Mouse (Mus musculus) MEL (cell line): ENCODE measurements at regions not wholly inside any gene's neighbourhood (a gene's known extent, or its start where the extent isn't known, plus 50 kb on each side); places are given as distances from the start of the nearest gene placed in this dataset.

Source experiments
- CTCF ChIP-seq, 3 experiments: IDR thresholded peaks in 2 of 3; conservative IDR thresholded peaks in 1 of 3; 2 replicates each; pipeline ENCODE4 v1.5.1; 2011 to 2012; ENCODE audit warnings: low read length in 3 of 3, low read depth in 2 of 3, mild to moderate bottlenecking in 2 of 3, improper control_type of control experiment in 1 of 3, inconsistent platforms in 1 of 3, mixed read lengths in 1 of 3, moderate library complexity in 1 of 3; ENCODE audit not compliant: control insufficient read depth in 1 of 3, insufficient read depth in 1 of 3, poor library complexity in 1 of 3, severe bottlenecking in 1 of 3
- EP300 ChIP-seq, 2 experiments: IDR thresholded peaks; 2 replicates each; pipeline ENCODE4 v1.6.1; 2011; ENCODE audit warnings: improper control_type of control experiment in 2 of 2, low read length in 2 of 2, low read depth in 1 of 2, mild to moderate bottlenecking in 1 of 2
- GATA1 ChIP-seq: IDR thresholded peaks from 2 replicates; pipeline ENCODE4 v1.6.1; 2011; ENCODE audit warnings: low read depth, low read length, improper control_type of control experiment
- HCFC1 ChIP-seq: IDR thresholded peaks from 2 replicates; pipeline ENCODE4 v1.6.1; 2012; ENCODE audit warnings: low read depth, mild to moderate bottlenecking, inconsistent platforms, low read length, improper control_type of control experiment, moderate library complexity
- JUND ChIP-seq: IDR thresholded peaks from 2 replicates; pipeline ENCODE4 v1.6.1; 2011; ENCODE audit warnings: low read depth, mild to moderate bottlenecking, improper control_type of control experiment, low read length
- MAFK ChIP-seq: IDR thresholded peaks from 2 replicates; pipeline ENCODE4 v1.6.1; 2011; ENCODE audit warnings: low read depth, mild to moderate bottlenecking, low read length, improper control_type of control experiment, borderline replicate concordance
- MAX ChIP-seq: IDR thresholded peaks from 2 replicates; pipeline ENCODE4 v1.6.1; 2011; ENCODE audit warnings: low read length, improper control_type of control experiment
- MXI1 ChIP-seq: IDR thresholded peaks from 2 replicates; pipeline ENCODE4 v1.6.1; 2011; ENCODE audit warnings: mild to moderate bottlenecking, low read depth, low read length, improper control_type of control experiment
- MYC ChIP-seq: IDR thresholded peaks from 2 replicates; pipeline ENCODE4 v1.6.1; 2011; ENCODE audit warnings: low read depth, mild to moderate bottlenecking, low read length, improper control_type of control experiment, moderate library complexity
- POLR2A ChIP-seq, 2 experiments: IDR thresholded peaks; 2 replicates each; pipeline ENCODE4 v1.6.1; 2011 to 2012; ENCODE audit warnings: low read length in 2 of 2, mild to moderate bottlenecking in 2 of 2, control low read depth in 1 of 2, improper control_type of control experiment in 1 of 2, low read depth in 1 of 2, moderate library complexity in 1 of 2; ENCODE audit not compliant: control insufficient read depth in 1 of 2, insufficient read depth in 1 of 2, poor library complexity in 1 of 2
- RCOR1 ChIP-seq: IDR thresholded peaks from 2 replicates; pipeline ENCODE4 v1.6.1; 2012; ENCODE audit warnings: low read depth, mild to moderate bottlenecking, inconsistent platforms, low read length, improper control_type of control experiment
- USF1 ChIP-seq: IDR thresholded peaks from 2 replicates; pipeline ENCODE4 v1.6.1; 2014; ENCODE audit warnings: low read depth, mild to moderate bottlenecking, inconsistent platforms, low read length, improper control_type of control experiment, moderate library complexity
- ZC3H11A ChIP-seq: IDR thresholded peaks from 2 replicates; pipeline ENCODE4 v1.6.1; 2012; ENCODE audit warnings: low read depth, mild to moderate bottlenecking, inconsistent platforms, low read length, improper control_type of control experiment

DNA sequence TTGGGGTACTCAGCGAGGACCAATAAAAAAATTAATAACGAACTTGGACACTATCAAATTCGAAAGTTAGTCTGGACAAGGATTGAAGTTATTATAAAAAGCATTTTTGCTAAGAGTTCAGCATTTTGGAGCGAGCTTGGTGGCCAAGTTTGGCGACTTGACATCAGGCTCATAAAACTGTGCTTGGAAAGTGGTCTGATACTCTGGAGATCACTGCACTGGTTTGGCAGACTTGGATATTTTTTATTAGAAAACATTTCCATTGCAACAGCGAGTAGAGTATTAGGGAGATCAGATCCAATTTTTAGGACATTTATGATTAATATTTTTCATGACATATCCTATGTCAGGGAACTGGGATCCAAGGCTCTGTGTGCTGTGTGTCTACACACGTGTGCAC, 153.7 kb upstream of the Intu start:
- no peak for TF ChIP-seq GATA1
- no peak for TF ChIP-seq EP300 (IDR thresholded peaks at IDR 0.05; ENCODE audit: low read depth in 1 of 2, low read length in 2 of 2)
- TF ChIP-seq CTCF (IDR thresholded peaks at IDR 0.05 in 2 of 3, conservative IDR thresholded peaks at IDR 0.05 in 1 of 3; ENCODE audit: control insufficient read depth in 1 of 3, insufficient read depth in 1 of 3, low read depth in 2 of 3, low read length in 3 of 3, poor library complexity in 1 of 3, severe bottlenecking in 1 of 3): no peak
- no peak for TF ChIP-seq MYC
- no peak for TF ChIP-seq MAX
- no peak for TF ChIP-seq ZC3H11A
- TF ChIP-seq JUND: no peak
- no peak for TF ChIP-seq HCFC1
- TF ChIP-seq MXI1: no peak
- TF ChIP-seq USF1: no peak
- TF ChIP-seq POLR2A (IDR thresholded peaks at IDR 0.05; ENCODE audit: control insufficient read depth in 1 of 2, insufficient read depth in 1 of 2, low read depth in 1 of 2, low read length in 2 of 2, poor library complexity in 1 of 2): no peak
- no peak for TF ChIP-seq RCOR1
- TF ChIP-seq MAFK: no peak
